Mouse (Mus musculus) lung, postnatal 36 days (tissue): ENCODE data around the gene Ikbkg.
"Not testable (repeated sequence)": the region's sequence is repeated elsewhere in the genome, so short reads cannot be mapped to it uniquely, and the experiment has no call there.

ENCODE experiments used
- DNase-seq: peaks from one replicate; pipeline ENCODE4 v3.0.0; 2022; ENCODE audit warnings: mixed read lengths

Gene Ikbkg

DNA sequence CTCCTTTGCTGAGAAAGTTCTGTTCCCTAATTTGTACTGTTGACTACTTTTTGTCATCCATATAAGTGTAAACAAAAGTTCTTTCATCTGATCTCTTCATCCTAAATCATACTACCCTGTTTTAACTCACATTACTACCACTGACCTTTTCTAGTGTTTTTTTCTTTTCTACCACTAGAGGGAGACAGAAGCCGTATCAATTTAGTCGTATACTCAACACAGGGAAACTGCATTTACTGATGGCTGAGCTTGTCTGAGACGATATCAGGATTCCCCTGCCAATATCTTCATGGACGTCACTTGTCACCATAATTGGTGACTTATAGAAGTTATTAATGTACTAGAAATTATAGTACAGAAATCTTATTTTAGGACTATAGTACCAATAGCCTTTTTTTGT is 59.7 kb downstream of the Ikbkg start:
- peak; percentile 7 for DNase-seq

DNA sequence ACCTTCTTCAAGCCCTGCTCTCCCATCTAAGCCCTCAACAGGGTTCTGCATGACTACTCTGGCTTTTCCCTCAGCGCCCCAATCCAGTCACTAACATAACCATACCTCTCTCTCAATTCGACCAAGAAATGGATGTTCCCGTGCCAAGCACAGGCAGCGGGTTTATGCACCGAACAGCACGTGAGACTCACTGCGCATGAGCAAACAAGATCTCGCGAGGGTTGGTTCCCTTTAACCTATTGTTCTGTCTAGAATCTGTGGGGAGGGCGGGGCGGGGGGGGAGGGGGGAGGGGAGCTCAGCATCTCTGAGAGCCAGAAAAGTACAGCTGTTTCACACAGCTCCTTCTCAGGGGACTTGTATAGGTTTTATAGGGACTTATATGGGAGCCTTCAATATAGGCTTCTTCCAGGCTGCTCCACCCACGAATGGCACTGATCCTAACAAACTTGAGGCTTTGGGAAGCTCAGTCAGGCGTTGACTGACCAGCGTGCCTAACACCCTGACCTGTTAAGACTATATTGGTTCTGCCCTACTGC is 88.3 kb downstream of the Ikbkg start, which contains the start of gene Gm6880:
Gene Gm6880 (minus strand): TSS at position 51 of the 537 bp plus-strand sequence.
- DNase-seq, result not testable (repeated sequence)

- no peak for DNase-seq
These were observed 104.0 kb downstream of the Ikbkg start for GRCm38 (mm10) chrX:74497131-74497530.
